Mouse (Mus musculus) kidney, adult 2 months (tissue): ENCODE results near the gene Zbtb8os.

Source experiments
- CTCF ChIP-seq: fragments of 200-500 bp; conservative IDR thresholded peaks from 2 replicates; pipeline ENCODE4 v1.5.1; 2011; ENCODE audit warnings: low read depth, mild to moderate bottlenecking, control low read depth, low read length, moderate library complexity, mixed read lengths; ENCODE audit not compliant: insufficient read depth, insufficient read length
- POLR2A ChIP-seq: fragments of 200-500 bp; IDR thresholded peaks from one replicate; pipeline ENCODE4 v1.6.1; 2011; ENCODE audit warnings: low read depth, low read length, control low read depth

GRCm38 (mm10) chr4:129350644-129351043, 15.1 kb downstream of the Zbtb8os start:
- TF ChIP-seq CTCF: peak; percentile 95
- TF ChIP-seq POLR2A: no peak
